Mouse (Mus musculus): ENCODE measurements around the gene Alox8. TPM values are rescaled to one million over a fixed set of nuclear protein-coding genes. Genes with fewer than 3 reads are reported as not detected.

The Alox8 gene
- polyA plus RNA-seq, 1 experiment from 2014 or later: 0.15 TPM

GRCm38 (mm10) chr11:69134622-69134968 lies 63.0 kb downstream of the Alox8 start:
- no peak for ATAC-seq
- H3K4me3 ChIP-seq (replicated peaks): peak overlapping the region; percentile 47
- no peaks in the 10 kb centered on the region for H3K36me3 ChIP-seq
- WGBS: 32% methylated on average over 8 of the region's 8 CpGs
- peak overlapping the region; percentile 41; the same call in 1 of the 2 replicates for H3K9ac ChIP-seq
- peak overlapping the region; percentile 89 for H3K4me2 ChIP-seq (replicated peaks)
- no peak overlapping the region for H3K27ac ChIP-seq
- H3K9me3 ChIP-seq: no peaks in the 10 kb centered on the region
- no peaks in the 10 kb centered on the region; the same call in 1 of the 2 replicates for H3K4me1 ChIP-seq (replicated peaks)
- no peaks in the 10 kb centered on the region for H3K27me3 ChIP-seq (replicated peaks)

Other genes with a start within 250 kb of the Alox8 start
- 8.1 and 8.6 TPM in 2 replicates for gene Arhgef15, start 240.4 kb downstream of the Alox8 start, polyA plus RNA-seq (2015; fragmentation: Nextera tagmentation; extraction: Ambion mirVana)
- gene Slc25a35, start 229.7 kb downstream of the Alox8 start, polyA plus RNA-seq (2015; fragmentation: Nextera tagmentation; extraction: Ambion mirVana): 2.7 and 2.8 TPM in 2 replicates
- gene Rangrf, start 222.7 kb downstream of the Alox8 start, polyA plus RNA-seq (2015; fragmentation: Nextera tagmentation; extraction: Ambion mirVana): 61.4 and 62.2 TPM in 2 replicates
- 29.7 and 32.1 TPM in 2 replicates for gene Pfas, start 189.4 kb downstream of the Alox8 start, polyA plus RNA-seq (2015; fragmentation: Nextera tagmentation; extraction: Ambion mirVana)
- gene Ctc1, start 181.9 kb downstream of the Alox8 start, polyA plus RNA-seq (2015; fragmentation: Nextera tagmentation; extraction: Ambion mirVana): 35.1 and 38.6 TPM in 2 replicates
- gene Aurkb, start 152.2 kb downstream of the Alox8 start, polyA plus RNA-seq (2015; fragmentation: Nextera tagmentation; extraction: Ambion mirVana): 133 and 135 TPM in 2 replicates
- gene Borcs6, start 138.1 kb downstream of the Alox8 start, polyA plus RNA-seq (2015; fragmentation: Nextera tagmentation; extraction: Ambion mirVana): 8.6 and 8.9 TPM in 2 replicates
- gene Tmem107, start 127.0 kb downstream of the Alox8 start, polyA plus RNA-seq (2015; fragmentation: Nextera tagmentation; extraction: Ambion mirVana): 43.7 and 47.6 TPM in 2 replicates
- gene Vamp2, start 109.4 kb downstream of the Alox8 start, polyA plus RNA-seq (2015; fragmentation: Nextera tagmentation; extraction: Ambion mirVana): 61.8 and 64.2 TPM in 2 replicates
- 11.9 and 15.6 TPM in 2 replicates for gene Per1, start 102.6 kb downstream of the Alox8 start, polyA plus RNA-seq (2015; fragmentation: Nextera tagmentation; extraction: Ambion mirVana)
- 0.62 and 0.70 TPM in 2 replicates for gene Hes7, start 77.4 kb downstream of the Alox8 start, polyA plus RNA-seq (2015; fragmentation: Nextera tagmentation; extraction: Ambion mirVana)
- 0.29 and 0.34 TPM in 2 replicates for gene 9130213A22Rik, start 75.3 kb downstream of the Alox8 start, polyA plus RNA-seq (2015; fragmentation: Nextera tagmentation; extraction: Ambion mirVana)
- gene Aloxe3, start 71.9 kb downstream of the Alox8 start, polyA plus RNA-seq (2015; fragmentation: Nextera tagmentation; extraction: Ambion mirVana): 0.19 and 0.29 TPM in 2 replicates
- 0.35 and 0.43 TPM in 2 replicates for gene Alox12b, start 40.9 kb downstream of the Alox8 start, polyA plus RNA-seq (2015; fragmentation: Nextera tagmentation; extraction: Ambion mirVana)
- 0.03 and 0.10 TPM in 2 replicates for gene Gucy2e, start 39.2 kb upstream of the Alox8 start, polyA plus RNA-seq (2015; fragmentation: Nextera tagmentation; extraction: Ambion mirVana)
- 18.5 and 19.6 TPM in 2 replicates for gene Cntrob, start 125.9 kb upstream of the Alox8 start, polyA plus RNA-seq (2015; fragmentation: Nextera tagmentation; extraction: Ambion mirVana)
- gene Trappc1, start 126.1 kb upstream of the Alox8 start, polyA plus RNA-seq (2015; fragmentation: Nextera tagmentation; extraction: Ambion mirVana): 135 and 147 TPM in 2 replicates
- gene Kcnab3, start 128.4 kb upstream of the Alox8 start, polyA plus RNA-seq (2015; fragmentation: Nextera tagmentation; extraction: Ambion mirVana): 2.2 and 2.3 TPM in 2 replicates
- 10.8 and 10.9 TPM in 2 replicates for gene Rnf227, start 142.6 kb upstream of the Alox8 start, polyA plus RNA-seq (2015; fragmentation: Nextera tagmentation; extraction: Ambion mirVana)
- 39.9 and 44.1 TPM in 2 replicates for gene Chd3, start 171.6 kb upstream of the Alox8 start, polyA plus RNA-seq (2015; fragmentation: Nextera tagmentation; extraction: Ambion mirVana)
- gene Naa38, start 197.6 kb upstream of the Alox8 start, polyA plus RNA-seq (2015; fragmentation: Nextera tagmentation; extraction: Ambion mirVana): 154 and 182 TPM in 2 replicates
- 22.7 and 24.8 TPM in 2 replicates for gene Cyb5d1, start 197.8 kb upstream of the Alox8 start, polyA plus RNA-seq (2015; fragmentation: Nextera tagmentation; extraction: Ambion mirVana)
- gene Tmem88, start 200.4 kb upstream of the Alox8 start, polyA plus RNA-seq (2015; fragmentation: Nextera tagmentation; extraction: Ambion mirVana): 30.7 and 32.1 TPM in 2 replicates
- gene Kdm6b, start 215.8 kb upstream of the Alox8 start, polyA plus RNA-seq (2015; fragmentation: Nextera tagmentation; extraction: Ambion mirVana): 23.7 and 24.3 TPM in 2 replicates

Measured in intestine, embryonic 15.5 days (tissue).